Mouse (Mus musculus) liver, postnatal 0 days (tissue): ENCODE measurements around the gene Mrps12.

Experiments
- CTCF ChIP-seq: sonication (generic); IDR thresholded peaks from 2 replicates; pipeline ENCODE4 v1.5.1; 2016; ENCODE audit warnings: antibody characterized with exemption, low read depth
- EP300 ChIP-seq: IDR thresholded peaks from 2 replicates; pipeline ENCODE4 v1.6.1; 2016; ENCODE audit warnings: antibody characterized with exemption, low read depth, mild to moderate bottlenecking

- TF ChIP-seq CTCF (no peak), EP300 (no peak)
These were observed 30.2 kb upstream of the Mrps12 start for GRCm38 (mm10) chr7:28771867-28772266.
